Mouse (Mus musculus) embryonic facial prominence, embryonic 13.5 days (tissue): Measurements from ENCODE around the gene Exoc8. TPM values are rescaled to one million over a fixed set of nuclear protein-coding genes. Genes with fewer than 3 reads are reported as not detected.

ENCODE experiments used
- polyA plus RNA-seq: library from polyadenylated mRNA; unstranded; fragments of >200 nt; fragmentation: Nextera tagmentation; extraction: Ambion mirVana; gene quantifications from 2 replicates; pipeline ENCODE4 v1.2.1, GENCODE M21; 2015

Gene Exoc8
- polyA plus RNA-seq, 1 experiment from 2014 or later = 9.4 TPM

Other genes starting within 250 kb of the Exoc8 start
- gene 2310022B05Rik, start 234.3 kb downstream of the Exoc8 start, polyA plus RNA-seq = 29.0 and 29.9 TPM in 2 replicates
- gene Ttc13, start 175.7 kb downstream of the Exoc8 start, polyA plus RNA-seq = 39.5 and 39.6 TPM in 2 replicates
- gene Arv1, start 175.6 kb downstream of the Exoc8 start, polyA plus RNA-seq = 27.0 and 30.1 TPM in 2 replicates
- gene Fam89a, start 145.9 kb downstream of the Exoc8 start, polyA plus RNA-seq = 2.8 and 2.9 TPM in 2 replicates
- 0.18 and 0.19 TPM in 2 replicates for gene Trim67, start 104.6 kb downstream of the Exoc8 start, polyA plus RNA-seq
- gene Gnpat, start 34.7 kb downstream of the Exoc8 start, polyA plus RNA-seq = 91.6 and 94.7 TPM in 2 replicates
- gene 2810004N23Rik, start 34.6 kb downstream of the Exoc8 start, polyA plus RNA-seq = 52.7 and 53.9 TPM in 2 replicates
- gene Sprtn, start 181 bp upstream of the Exoc8 start, polyA plus RNA-seq = 10.4 and 10.7 TPM in 2 replicates
- gene Egln1, start 51.6 kb upstream of the Exoc8 start, polyA plus RNA-seq = 15.0 and 16.3 TPM in 2 replicates
- 136 and 149 TPM in 2 replicates for gene Tsnax, start 115.3 kb upstream of the Exoc8 start, polyA plus RNA-seq
- 3.0 and 3.3 TPM in 2 replicates for gene Disc1, start 156.5 kb upstream of the Exoc8 start, polyA plus RNA-seq